Mouse (Mus musculus): ENCODE data around the gene Fnbp4.
A peak's percentile ranks its signal among the peaks of the same experiment; 100 is the strongest.
"Not testable (repeated sequence)": the region's sequence is repeated elsewhere in the genome, so short reads cannot be mapped to it uniquely, and the experiment has no call there.

Gene Fnbp4

DNA sequence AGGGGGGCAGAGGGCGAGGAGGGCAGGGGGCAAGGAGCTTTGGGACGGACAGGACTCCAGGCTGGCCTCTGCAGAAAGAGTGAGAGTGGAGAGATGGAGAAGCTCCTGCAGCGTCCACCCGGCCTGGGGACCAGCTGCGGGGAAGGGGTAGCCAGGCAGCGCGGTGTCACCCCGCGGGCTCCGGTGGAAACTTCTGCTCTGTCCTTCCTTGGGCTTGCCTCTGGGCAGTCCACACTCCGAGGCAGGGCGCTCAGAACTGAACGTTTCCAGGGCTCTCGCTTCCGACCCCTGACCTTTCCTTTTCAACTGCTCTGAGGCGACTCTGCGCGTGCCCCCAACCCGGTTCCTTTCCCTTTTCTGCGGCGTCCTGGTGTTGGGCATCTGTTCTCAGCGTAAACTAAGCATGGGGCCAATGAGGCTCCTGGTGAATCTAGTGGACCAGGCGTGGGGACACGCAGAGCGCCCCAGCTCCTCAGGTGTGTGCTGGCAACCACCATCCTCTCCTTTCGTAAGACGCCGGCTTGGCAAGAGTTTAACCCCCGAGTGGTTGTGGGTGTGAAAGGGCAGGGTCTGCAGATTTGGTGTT is 37.8 kb downstream of the Fnbp4 start:
- peak; percentile 3 for DNase-seq (ENCODE audit: low spot score)

DNA sequence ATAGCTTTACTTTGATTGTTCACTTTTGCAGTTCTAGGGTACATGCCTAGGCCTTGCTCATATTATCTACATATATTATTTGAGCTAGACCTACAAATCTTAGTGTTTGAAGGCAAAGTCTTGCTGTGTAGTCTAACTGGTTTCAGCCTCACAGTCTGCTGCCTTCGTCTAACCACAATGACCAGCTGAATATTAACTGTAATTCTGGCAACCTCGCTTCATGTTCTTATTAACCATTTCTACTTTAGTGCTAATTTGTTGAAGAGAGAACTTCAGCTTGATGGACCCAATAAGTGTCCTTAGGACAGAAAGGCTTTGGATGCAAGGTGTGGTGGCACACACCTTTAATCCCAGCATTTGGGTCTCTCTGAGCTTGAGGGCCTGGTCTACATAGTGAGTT is 43.0 kb downstream of the Fnbp4 start:
- DNase-seq (ENCODE audit: low spot score) = no peak

DNA sequence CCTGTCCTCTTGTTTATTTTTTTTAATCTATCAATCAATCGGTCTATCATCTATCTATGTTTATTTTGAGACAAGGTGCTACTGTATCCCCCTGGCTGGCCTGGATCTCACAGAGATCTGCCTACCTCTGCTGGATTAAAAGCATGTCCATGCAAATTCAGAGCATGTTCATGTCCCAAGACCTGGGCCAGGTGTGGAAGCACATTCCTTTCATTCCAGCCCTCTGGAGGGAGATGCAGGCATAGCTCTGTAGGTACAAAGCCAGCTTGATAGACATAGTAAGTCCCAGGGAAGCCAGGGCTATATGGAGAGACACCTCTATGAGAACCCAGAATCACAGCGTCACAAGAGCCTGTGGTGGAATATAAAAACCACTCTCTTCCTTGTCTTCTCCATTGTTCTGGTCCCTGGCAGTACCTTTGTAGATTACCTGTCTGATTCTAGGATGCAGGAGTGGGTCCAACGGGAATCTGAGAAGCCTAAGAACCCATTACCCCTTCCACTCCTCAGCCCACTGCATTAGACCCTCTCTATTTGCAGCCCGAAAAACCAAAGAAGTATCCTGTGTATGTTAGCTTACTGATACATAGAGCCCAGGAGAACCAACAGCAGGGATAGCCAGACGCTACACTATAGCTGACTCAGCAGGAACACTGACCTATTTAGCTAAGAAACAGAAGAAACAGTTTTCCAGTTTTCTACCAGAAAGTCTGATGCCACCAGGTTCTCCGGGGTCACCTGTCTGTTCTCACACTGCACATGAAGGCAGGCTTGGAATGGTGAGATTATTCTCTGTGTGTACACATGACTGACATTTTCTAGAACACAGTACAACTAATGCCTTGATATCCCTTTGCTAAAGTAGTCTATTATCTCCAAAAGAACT is 63.3 kb downstream of the Fnbp4 start:
- DNase-seq (ENCODE audit: low spot score) = no peak

DNA sequence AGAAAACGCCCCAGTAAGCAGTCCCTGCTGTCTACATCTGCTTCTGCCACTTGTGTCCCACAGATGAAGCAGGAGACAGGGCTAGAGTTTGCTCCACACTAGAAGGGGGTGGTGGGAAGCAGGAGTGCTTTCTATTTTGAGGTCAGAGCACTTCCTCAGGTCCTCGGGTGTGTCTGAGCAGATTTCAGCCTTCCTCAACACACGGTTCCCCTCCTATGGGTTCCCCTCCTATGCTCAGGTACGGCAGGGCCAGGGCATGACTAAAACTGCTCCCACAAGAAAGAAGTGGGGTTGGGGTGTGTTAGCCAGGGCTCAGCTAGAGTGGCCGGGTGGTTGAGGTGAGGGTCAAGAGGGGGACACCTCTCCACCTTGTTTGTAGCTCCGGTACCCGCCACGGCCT is 65.6 kb downstream of the Fnbp4 start:
- no peak for DNase-seq (ENCODE audit: low spot score)

DNA sequence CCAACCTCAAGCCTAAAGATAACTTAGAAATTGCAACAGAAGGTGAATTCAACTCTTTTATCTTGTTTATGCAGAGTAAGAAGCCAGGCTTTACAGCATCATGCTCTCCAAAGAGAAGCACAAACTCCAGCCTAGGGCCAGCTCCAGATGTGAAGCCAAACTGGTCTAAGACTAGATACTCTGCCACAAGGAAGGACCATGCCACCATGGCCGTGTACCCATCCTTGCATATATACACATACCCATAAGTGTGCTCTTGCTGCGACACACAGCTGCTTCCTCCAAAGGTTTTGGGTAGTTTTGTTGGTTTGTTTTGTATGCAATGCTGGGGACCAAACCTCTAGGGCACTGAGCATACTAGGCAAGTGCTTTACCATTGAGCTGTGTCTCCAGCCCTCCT is 70.1 kb downstream of the Fnbp4 start:
- no peak for DNase-seq (ENCODE audit: low spot score)

DNA sequence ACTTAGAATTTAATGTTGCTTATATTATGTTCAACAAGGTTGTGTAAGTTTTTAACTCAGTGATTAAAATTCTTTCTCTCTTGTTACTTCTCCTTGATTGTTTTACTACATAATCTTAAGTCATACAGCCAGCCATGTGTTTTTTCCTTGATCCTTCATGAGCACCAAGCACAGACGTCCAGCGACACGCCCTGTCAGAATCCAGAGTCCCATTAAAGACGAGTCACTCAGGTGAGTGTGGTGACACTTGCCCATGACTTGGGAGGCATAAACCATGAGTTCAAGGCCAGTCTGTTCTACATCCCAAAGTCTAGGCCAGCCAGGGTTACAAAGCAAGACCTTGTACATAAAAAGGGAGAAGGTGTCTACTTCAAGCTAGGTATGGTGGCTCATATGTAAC is 71.0 kb downstream of the Fnbp4 start:
- no peak for DNase-seq (ENCODE audit: low spot score)

DNA sequence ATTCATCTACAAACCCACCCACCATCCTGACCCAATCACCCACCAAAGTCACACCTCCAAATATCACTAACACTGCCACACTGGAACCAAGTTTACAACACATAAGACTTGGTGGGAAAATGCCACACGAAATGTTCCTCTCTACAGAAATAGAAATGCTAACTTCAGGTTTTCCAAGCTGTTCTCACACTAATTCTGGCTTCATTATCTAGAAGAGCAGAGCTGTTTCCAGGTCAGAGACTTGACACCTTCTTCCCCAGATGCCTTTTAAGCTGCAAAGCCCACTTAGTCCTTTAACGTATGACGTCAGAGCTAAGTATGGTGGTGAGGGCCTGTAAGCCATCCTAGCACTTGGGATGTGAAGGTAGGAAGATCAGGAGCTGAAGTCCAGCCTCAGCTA is 73.5 kb downstream of the Fnbp4 start:
- DNase-seq (ENCODE audit: low spot score) = no peak

DNA sequence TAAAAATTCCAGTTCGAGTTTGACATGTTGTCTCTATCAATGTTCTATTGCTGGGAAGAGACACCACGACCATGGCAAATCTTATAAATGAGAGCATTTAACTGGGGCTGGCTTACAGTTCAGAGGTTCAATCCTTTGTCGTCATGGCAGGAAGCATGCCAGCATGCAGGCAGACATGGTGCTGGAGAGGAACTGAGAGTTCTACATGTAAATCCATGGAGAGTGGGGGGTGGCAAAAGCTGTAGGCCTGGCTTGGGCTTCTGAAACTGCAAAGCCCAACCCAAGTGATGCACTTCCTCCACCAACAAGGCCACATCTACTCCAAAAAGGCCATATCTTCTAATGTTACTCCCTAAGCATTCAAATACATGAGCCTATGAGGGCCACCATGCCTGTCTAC is 75.7 kb downstream of the Fnbp4 start:
- DNase-seq (ENCODE audit: low spot score) = no peak

DNA sequence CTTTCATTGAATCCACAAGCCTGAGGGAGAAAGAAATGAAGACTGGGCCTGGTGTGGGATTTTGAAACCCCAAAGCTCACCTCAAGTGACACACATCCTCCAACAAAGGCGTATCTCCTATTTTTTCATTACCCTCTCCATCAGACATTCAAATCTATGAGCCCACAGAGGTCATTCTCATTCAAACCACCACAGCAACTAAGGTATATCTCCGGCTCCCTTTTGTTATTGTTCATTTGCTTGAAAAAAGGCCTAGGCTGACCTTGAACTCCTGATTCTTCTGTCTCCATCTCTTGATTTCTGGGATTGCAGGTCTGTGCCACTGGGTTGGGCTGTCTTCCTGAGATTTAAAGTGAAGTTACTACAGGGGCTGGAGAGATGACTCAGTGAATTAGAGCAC is 77.8 kb downstream of the Fnbp4 start:
- no peak for DNase-seq (ENCODE audit: low spot score)

DNA sequence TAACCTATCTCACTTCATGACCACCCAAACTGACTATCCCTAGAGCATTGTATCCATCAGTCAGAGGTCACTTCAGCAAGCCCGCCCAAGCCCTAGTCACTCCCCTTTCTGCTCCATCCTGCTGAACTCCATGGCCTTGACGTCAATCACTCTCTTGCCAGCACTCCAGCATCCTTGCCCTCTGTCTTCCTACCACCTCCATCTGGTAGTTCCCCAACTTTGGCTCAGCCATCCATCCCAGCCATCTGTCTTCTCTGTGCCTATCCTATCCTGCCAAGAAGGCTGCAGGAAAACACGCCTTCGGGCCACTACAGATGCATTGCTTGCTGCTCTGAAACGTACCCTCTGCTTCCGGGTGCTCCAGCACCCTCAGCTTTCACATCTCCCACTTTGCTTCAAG is 78.6 kb downstream of the Fnbp4 start:
- DNase-seq (ENCODE audit: low spot score) = no peak

DNA sequence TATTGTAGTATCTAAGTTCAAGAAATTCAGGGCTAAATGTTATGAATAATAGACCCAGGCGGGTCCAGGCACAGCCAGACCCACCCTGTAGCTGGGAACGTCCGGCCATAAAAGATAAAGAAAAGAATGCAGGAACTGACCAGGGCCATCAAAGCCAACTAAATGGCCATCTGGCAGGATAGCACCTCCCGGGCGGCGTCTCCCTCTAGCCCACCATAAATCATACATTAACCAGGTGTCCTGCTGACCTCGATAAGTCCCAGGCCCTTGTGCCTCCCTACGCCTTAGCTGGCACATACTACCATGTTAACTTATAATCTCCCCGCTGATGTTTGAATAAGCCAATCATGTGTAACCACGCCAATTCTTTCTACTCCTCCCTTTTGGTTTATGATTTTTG is 79.4 kb downstream of the Fnbp4 start:
- DNase-seq (ENCODE audit: low spot score) = not testable (repeated sequence)

DNA sequence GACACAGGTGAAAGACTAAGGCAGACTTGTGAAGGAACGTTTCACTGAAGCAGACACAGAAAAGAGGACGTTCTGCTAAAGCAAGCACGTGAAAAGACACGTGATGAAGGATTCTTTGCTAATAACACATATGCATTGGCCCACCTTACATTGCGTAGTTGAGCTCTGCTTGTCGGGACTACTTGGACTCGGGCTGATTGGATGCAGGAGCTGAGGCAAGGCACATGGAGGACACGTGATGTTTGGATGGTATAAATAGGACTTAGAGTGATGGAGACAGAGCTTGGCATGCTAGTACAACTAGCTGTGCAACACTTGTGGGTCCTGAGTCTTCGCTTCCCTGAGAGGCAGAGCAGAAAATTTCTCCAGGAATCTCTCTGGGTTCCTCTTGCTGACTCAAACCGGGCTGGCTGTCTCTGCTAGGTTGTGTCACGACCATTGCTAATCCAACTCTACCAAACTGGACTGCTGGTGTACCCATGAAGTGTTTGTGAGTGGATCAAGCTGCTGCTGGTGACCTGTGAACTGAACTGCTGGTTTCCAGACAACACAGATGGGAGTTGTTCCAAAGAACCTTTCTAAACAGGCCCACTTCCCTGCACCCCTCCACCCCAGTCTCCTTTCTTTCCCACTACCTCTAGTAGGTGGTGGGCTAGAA is 80.5 kb downstream of the Fnbp4 start:
- DNase-seq (ENCODE audit: low spot score) = no peak

DNA sequence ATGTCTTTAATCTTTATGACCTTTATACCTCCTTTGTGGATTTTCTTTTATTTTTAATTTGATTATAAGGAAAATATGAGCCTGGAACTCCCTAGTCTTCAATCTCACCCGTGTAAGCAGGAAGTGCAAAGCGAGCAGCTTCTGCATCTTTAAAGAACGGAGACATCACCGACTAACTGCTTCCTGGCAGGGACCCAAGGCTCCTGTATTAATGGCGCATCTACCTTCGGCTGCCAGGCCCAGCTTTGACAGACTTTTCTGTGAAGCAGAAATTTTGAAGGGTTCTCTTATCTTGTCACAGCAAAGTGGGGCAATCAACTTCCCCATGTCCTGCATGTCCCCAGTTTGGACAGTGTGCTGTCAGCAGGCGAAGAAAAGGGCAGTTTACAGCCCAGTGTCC is 83.6 kb downstream of the Fnbp4 start:
- no peak for DNase-seq (ENCODE audit: low spot score)
